Mouse (Mus musculus) cerebellum, postnatal 25 days (tissue): ENCODE data around the gene Nat8f3.
"Not testable (repeated sequence)": the region's sequence is repeated elsewhere in the genome, so short reads cannot be mapped to it uniquely, and the experiment has no call there.

Experiments
- DNase-seq, 2 experiments: peaks; one replicate each; pipeline ENCODE4 v3.0.0; 2021; ENCODE audit warnings: mixed read lengths in 2 of 2

The Nat8f3 gene

DNA sequence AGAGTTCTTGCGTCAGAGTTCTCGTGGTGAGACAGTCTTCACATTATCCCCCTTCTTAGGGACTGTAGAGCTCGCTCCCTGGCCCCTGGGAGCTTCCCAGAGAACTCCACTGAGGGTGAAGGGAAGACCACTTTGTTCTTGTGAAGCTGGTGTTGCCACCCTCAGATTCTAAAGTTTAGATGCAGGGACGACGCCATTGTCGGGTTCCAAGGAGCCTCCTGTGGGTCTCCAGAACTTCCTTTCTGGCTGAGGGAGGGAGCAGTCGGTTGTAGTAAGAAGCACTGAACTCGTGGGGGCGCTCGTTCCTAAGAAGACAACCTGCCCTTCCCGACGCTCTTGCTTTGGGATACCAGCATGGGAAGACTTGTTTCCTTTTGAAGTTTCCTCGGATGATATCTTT lies at the start of gene Nat8f3:
Nat8f3 (minus strand) TSS at position 223 of the 400 bp plus-strand sequence.
- DNase-seq = peak; percentile 28 to 44

DNA sequence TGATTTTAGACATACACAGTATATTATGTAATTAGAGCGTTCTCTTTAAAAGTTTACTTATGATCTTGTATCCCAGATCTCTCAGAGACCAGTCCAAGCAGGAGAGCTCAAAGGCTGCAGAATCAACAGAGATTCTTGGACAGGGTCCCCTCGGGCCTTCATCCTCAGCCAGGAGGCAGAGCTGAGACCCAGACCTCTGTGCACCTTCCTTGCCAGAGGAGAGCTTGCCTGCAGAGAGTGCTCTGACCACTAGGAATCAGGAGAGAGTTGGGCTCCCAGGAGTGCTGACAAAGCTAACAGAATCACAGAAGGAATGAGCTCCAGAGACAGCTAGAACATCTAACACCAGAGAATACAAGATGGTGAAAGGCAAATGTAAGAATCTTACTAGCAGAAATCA lies 47.8 kb upstream of the Nat8f3 start:
- no peak for DNase-seq

DNA sequence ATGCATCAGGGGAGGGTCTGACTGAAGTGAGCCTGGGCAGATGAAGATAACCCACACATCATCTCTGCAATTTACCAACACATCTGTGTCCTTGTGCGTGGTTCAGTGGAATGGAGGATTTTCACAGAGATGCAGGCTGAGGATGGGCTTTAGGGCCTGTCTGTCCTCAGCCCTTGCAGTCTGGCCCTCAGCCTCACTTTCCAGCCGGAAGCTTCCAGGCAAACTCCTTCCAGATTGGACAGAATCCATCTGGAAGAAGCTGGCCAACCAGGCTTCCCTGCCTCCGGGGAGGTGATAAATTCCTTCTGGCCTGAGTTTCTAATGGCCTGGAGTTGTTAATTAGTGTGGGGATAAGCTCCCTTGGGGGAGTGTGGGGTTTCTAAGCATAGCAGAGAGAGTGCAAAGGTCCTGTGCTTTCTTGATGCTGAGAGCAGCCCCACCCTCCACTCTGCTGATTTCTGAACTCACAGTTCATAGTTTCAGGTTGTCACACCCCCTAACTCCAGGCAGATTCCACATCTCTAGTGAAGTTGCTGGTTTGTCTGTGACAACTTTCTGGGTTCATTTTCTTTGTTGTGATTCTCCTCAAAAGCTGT lies 45.5 kb upstream of the Nat8f3 start:
- DNase-seq = not testable (repeated sequence)

DNA sequence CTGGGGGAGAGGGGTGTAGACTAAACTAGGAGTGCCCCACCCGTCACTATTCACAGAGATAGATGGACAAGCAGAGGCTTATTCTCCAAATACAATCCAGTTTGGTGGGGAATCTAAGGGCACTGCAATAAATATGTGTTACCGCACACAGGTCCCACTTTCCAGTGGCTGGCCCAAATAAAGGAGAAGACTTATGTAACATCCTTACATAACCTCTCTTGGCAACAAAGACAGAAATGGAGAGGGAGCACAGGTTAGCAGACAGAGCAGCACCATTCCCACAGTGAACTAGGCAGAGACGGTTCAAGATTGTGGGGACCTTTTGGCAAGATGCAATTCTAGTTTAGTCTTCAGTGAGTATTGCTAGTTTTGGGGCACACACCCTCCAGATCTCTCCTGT lies 45.0 kb upstream of the Nat8f3 start:
- not testable (repeated sequence) for DNase-seq

DNA sequence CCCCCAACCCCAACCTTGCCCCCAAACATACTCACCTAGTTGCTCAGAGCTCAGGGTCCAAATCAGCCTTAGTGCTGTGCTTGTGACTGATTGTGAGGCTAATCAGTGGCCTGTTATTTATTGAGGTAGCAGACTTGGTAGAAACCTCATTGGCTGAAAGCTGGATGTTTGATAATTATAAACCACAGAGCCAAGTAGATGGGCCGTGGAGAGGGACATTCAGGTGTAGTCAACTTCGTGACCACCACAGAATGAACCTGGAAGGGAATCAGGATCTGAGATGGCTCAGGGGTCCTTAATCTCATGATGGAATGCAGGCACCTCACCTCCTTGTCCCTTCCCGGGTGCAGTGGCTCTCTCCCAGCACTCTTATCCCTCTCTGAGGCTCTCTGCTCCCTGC lies 44.2 kb upstream of the Nat8f3 start:
- not testable (repeated sequence) for DNase-seq

GRCm38 (mm10) chr6:85803180-85803579 lies 37.6 kb upstream of the Nat8f3 start:
- DNase-seq = not testable (repeated sequence)

DNA sequence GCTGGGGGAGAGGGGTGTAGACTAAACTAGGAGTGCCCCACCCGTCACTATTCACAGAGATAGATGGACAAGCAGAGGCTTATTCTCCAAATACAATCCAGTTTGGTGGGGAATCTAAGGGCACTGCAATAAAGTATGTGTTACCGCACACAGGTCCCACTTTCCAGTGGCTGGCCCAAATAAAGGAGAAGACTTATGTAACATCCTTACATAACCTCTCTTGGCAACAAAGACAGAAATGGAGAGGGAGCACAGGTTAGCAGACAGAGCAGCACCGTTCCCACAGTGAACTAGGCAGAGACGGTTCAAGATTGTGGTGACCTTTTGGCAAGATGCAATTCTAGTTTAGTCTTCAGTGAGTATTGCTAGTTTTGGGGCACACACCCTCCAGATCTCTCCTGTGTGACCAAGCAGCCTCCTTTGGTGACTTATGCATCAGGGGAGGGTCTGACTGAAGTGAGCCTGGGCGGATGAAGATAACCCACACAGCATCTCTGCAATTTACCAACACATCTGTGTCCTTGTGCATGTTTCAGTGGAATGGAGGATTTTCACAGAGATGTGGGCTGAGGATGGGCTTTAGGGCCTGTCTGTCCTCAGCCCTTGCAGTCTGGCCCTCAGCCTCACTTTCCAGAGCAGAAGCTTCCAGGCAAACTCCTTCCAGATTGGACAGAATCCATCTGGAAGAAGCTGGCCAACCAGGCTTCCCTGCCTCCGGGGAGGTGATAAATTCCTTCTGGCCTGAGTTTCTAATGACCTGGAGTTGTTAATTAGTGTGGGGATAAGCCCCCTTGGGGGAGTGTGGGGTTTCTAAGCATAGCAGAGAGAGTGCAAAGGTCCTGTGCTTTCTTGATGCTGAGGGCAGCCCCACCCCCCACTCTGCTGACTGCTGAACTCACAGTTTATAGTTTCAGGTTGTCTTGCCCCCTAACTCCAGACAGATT lies 2.2 kb downstream of the Nat8f3 start:
- DNase-seq = peak in 1 of 2 experiments; percentile 19

GRCm38 (mm10) chr6:85762678-85763077 lies 2.9 kb downstream of the Nat8f3 start:
- not testable (repeated sequence) for DNase-seq

DNA sequence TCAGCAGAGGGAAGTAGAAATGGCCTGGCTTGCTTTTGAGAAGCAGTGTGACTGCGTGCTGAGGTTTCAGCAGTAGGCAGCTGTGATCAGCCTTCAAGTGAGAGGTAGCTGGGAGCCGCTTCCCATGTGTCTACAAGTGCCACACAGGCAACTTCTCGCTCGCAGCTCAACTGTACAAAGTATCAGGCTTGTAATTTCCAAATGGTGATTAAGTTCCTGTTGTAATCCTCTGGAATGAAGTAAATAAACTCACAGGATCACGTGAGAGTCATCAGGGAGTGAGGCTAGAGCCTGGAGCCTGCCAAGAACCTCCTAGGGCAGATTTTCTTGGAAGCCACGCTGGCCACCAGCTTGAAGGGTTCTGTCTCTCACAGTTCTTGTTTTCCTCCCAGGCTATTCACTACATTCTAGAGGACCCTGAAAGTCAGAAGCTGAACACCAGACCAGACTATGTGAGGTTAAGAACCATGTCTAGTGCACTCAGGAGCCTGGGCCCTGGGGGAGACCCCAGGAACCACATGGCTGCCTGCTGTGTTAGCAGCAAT lies 9.8 kb downstream of the Nat8f3 start:
- not testable (repeated sequence) for DNase-seq

- not testable (repeated sequence) for DNase-seq
Measured at GRCm38 (mm10) chr6:85713105-85713504, 52.4 kb downstream of the Nat8f3 start, which contains the start of gene Nat8f7. TSS of gene Nat8f7 (minus strand) at chr6:85713205.

DNA sequence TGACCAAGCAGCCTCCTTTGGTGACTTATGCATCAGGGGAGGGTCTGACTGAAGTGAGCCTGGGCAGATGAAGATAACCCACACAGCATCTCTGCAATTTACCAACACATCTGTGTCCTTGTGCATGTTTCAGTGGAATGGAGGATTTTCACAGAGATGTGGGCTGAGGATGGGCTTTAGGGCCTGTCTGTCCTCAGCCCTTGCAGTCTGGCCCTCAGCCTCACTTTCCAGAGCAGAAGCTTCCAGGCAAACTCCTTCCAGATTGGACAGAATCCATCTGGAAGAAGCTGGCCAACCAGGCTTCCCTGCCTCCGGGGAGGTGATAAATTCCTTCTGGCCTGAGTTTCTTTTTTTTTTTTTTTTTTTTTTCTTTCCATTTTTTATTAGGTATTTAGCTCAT lies 55.9 kb downstream of the Nat8f3 start:
- not testable (repeated sequence) for DNase-seq

GRCm38 (mm10) chr6:85709206-85709605 lies 56.3 kb downstream of the Nat8f3 start:
- peak; percentile 10 to 40 for DNase-seq

- DNase-seq = peak in 1 of 2 experiments; percentile 9
Measured at GRCm38 (mm10) chr6:85701943-85702342, 63.6 kb downstream of the Nat8f3 start.
